Mouse (Mus musculus) MEL (cell line): Measurements from ENCODE around the gene Cd83.

ENCODE experiments used
- BHLHE40 ChIP-seq: IDR thresholded peaks from 2 replicates; pipeline ENCODE4 v1.6.1; 2012; ENCODE audit warnings: low read depth, mild to moderate bottlenecking, inconsistent platforms, low read length, improper control_type of control experiment, borderline replicate concordance
- CTCF ChIP-seq, 3 experiments: IDR thresholded peaks in 2 of 3; conservative IDR thresholded peaks in 1 of 3; 2 replicates each; pipeline ENCODE4 v1.5.1; 2011 to 2012; ENCODE audit warnings: low read length in 3 of 3, low read depth in 2 of 3, mild to moderate bottlenecking in 2 of 3, improper control_type of control experiment in 1 of 3, inconsistent platforms in 1 of 3, mixed read lengths in 1 of 3, moderate library complexity in 1 of 3; ENCODE audit not compliant: control insufficient read depth in 1 of 3, insufficient read depth in 1 of 3, poor library complexity in 1 of 3, severe bottlenecking in 1 of 3
- HCFC1 ChIP-seq: IDR thresholded peaks from 2 replicates; pipeline ENCODE4 v1.6.1; 2012; ENCODE audit warnings: low read depth, mild to moderate bottlenecking, inconsistent platforms, low read length, improper control_type of control experiment, moderate library complexity
- KAT2A ChIP-seq: conservative IDR thresholded peaks from 2 replicates; pipeline ENCODE4 v1.6.1; 2012; ENCODE audit warnings: low read depth, low read length, improper control_type of control experiment, inconsistent platforms
- MYC ChIP-seq: IDR thresholded peaks from 2 replicates; pipeline ENCODE4 v1.6.1; 2011; ENCODE audit warnings: low read depth, mild to moderate bottlenecking, low read length, improper control_type of control experiment, moderate library complexity
- POLR2A ChIP-seq, 2 experiments: IDR thresholded peaks; 2 replicates each; pipeline ENCODE4 v1.6.1; 2011 to 2012; ENCODE audit warnings: low read length in 2 of 2, mild to moderate bottlenecking in 2 of 2, control low read depth in 1 of 2, improper control_type of control experiment in 1 of 2, low read depth in 1 of 2, moderate library complexity in 1 of 2; ENCODE audit not compliant: control insufficient read depth in 1 of 2, insufficient read depth in 1 of 2, poor library complexity in 1 of 2
- ZC3H11A ChIP-seq: IDR thresholded peaks from 2 replicates; pipeline ENCODE4 v1.6.1; 2012; ENCODE audit warnings: low read depth, mild to moderate bottlenecking, inconsistent platforms, low read length, improper control_type of control experiment
- ZNF384 ChIP-seq: IDR thresholded peaks from 2 replicates; pipeline ENCODE4 v1.6.1; 2012; ENCODE audit warnings: low read depth, mild to moderate bottlenecking, inconsistent platforms, low read length, improper control_type of control experiment

DNA sequence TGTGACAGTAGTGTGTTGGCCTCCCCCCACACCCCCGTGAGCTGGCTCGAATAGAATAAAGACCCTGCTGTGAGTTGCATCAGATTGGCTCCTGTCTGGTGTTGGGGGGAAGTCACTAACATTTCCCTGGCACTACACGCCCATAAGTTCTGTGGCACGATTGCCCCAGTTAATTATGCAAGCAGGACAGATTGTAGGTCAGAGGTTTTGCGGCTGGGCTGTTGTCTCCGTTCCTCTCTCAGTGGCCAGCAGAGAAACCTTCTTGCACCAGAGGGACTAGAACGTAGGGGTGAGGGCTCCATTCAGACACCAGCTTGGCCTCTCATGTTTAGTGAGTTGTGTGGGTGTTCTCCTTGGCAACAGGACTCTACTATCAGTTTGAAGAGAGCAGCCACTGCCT is 40.3 kb upstream of the Cd83 start:
- no peak for TF ChIP-seq KAT2A
- TF ChIP-seq ZNF384, result no peak
- no peak for TF ChIP-seq POLR2A (IDR thresholded peaks at IDR 0.05; ENCODE audit: control insufficient read depth in 1 of 2, insufficient read depth in 1 of 2, low read depth in 1 of 2, low read length in 2 of 2, poor library complexity in 1 of 2)
- no peak for TF ChIP-seq CTCF (IDR thresholded peaks at IDR 0.05 in 2 of 3, conservative IDR thresholded peaks at IDR 0.05 in 1 of 3; ENCODE audit: control insufficient read depth in 1 of 3, insufficient read depth in 1 of 3, low read depth in 2 of 3, low read length in 3 of 3, poor library complexity in 1 of 3, severe bottlenecking in 1 of 3)
- no peak for TF ChIP-seq ZC3H11A
- no peak for TF ChIP-seq HCFC1
- no peak for TF ChIP-seq BHLHE40
- no peak for TF ChIP-seq MYC
